Mouse (Mus musculus): Measurements from ENCODE around the gene Drc7. TPM values are rescaled to one million over a fixed set of nuclear protein-coding genes. Genes with fewer than 3 reads are reported as not detected.

Drc7 gene
- 2.8 and 3.1 TPM in 2 replicates for polyA plus RNA-seq (2011; ENCODE audit: insufficient read depth, insufficient read length, low replicate concordance, missing spikeins)

DNA sequence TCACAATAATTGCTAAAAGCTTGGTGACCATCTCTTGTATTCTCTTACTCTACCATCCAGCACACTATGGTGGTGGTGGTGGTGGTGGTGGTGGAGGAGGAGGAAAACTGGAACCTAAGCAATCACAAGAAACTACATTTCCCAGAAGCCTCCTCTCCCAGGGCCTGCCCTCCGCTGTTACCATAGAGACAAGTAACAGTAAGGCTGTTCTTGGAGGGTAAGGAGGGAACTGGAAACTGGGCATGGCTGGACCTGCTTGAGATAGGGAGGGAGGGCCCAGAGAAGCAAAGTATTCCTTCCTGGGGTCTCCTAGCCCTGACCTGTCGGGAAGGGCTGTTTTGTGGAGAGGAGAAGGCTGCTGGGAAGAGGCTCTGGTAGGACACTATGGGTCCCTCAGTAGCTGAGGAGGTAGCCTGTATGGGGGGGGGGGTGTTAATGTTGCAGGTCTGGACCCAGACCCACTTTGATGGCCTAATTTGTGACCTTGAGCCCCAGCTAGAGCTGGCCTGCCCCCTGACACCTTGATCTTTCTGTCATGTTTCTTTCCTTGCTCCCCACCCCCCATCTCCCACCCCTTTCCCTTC is at the start of gene Drc7:
TSS of gene Drc7 (plus strand) at position 177 of the 584 bp plus-strand sequence.
- TF ChIP-seq CTCF (IDR thresholded peaks at IDR 0.05; ENCODE audit: control insufficient read depth, insufficient read depth, low read length) (no peak), POLR2A (IDR thresholded peaks at IDR 0.05; ENCODE audit: borderline replicate concordance, control insufficient read depth, low read depth, low read length) (no peak)
- no peak within 1 kb of the TSS for H3K27ac ChIP-seq (ENCODE audit: control insufficient read depth, insufficient read depth, low read depth, low read length, poor library complexity)
- WGBS = 38% methylated on average over 2 of the region's 2 CpGs
- peaks cover 9% of the 10 kb centered on the region for H3K4me1 ChIP-seq (ENCODE audit: control insufficient read depth, insufficient read depth, low read length)
- H3K4me3 ChIP-seq (replicated peaks; ENCODE audit: control insufficient read depth, low read depth, low read length) = no peak within 1 kb of the TSS

DNA sequence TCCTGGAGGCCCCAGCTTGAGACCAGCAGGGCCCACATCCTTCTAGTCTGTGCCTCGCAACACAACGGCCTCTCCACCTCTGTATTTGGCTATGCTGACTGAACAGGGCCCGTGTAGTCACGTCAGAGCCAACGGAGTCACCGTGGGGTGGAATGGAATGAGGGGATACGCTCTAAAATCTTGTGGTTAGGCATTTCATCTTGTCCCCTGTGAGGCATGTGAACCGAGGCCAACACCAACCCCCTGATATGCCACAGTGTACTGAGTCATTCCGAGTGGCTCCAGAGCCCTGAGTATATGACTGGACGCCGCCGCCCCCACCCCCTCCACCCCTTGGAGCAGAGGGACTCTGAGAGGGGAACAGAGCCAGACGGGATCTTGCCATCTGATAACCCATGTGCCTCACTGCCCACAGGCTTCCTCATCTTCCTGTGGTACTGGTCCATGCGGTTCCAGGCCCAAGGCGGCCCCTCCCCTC is 42.4 kb upstream of the Drc7 start:
- peak overlapping the region; percentile 32; the same call in 1 of the 2 replicates for H3K27ac ChIP-seq (ENCODE audit: control insufficient read depth, insufficient read depth, low read depth, low read length, poor library complexity)
- 24% methylated on average over 15 of the region's 15 CpGs for WGBS
- H3K4me3 ChIP-seq (replicated peaks; ENCODE audit: control insufficient read depth, low read depth, low read length) = no peak overlapping the region
- peaks cover 7% of the 10 kb centered on the region; the same call in 1 of the 2 replicates for H3K4me1 ChIP-seq (ENCODE audit: control insufficient read depth, insufficient read depth, low read length)
- TF ChIP-seq POLR2A (IDR thresholded peaks at IDR 0.05; ENCODE audit: borderline replicate concordance, control insufficient read depth, low read depth, low read length) (no peak), CTCF (IDR thresholded peaks at IDR 0.05; ENCODE audit: control insufficient read depth, insufficient read depth, low read length) (no peak)

- 63% methylated on average over 4 of the region's 4 CpGs for WGBS
- TF ChIP-seq CTCF (IDR thresholded peaks at IDR 0.05; ENCODE audit: control insufficient read depth, insufficient read depth, low read length) (no peak), POLR2A (IDR thresholded peaks at IDR 0.05; ENCODE audit: borderline replicate concordance, control insufficient read depth, low read depth, low read length) (no peak)
- peaks cover 5% of the 10 kb centered on the region; the same call in 1 of the 2 replicates for H3K4me1 ChIP-seq (ENCODE audit: control insufficient read depth, insufficient read depth, low read length)
- H3K4me3 ChIP-seq (replicated peaks; ENCODE audit: control insufficient read depth, low read depth, low read length) = no peak overlapping the region
- H3K27ac ChIP-seq (ENCODE audit: control insufficient read depth, insufficient read depth, low read depth, low read length, poor library complexity) = no peak overlapping the region
Observed at GRCm38 (mm10) chr8:95015866-95016265, 39.0 kb upstream of the Drc7 start.

GRCm38 (mm10) chr8:95016684-95017083 is 38.2 kb upstream of the Drc7 start:
- Histone ChIP-seq H3K27ac (ENCODE audit: control insufficient read depth, insufficient read depth, low read depth, low read length, poor library complexity) (no peak overlapping the region), H3K4me3 (replicated peaks; ENCODE audit: control insufficient read depth, low read depth, low read length) (no peak overlapping the region), H3K4me1 (ENCODE audit: control insufficient read depth, insufficient read depth, low read length) (peaks cover 5% of the 10 kb centered on the region; the same call in 1 of the 2 replicates)
- TF ChIP-seq POLR2A (IDR thresholded peaks at IDR 0.05; ENCODE audit: borderline replicate concordance, control insufficient read depth, low read depth, low read length) (no peak), CTCF (IDR thresholded peaks at IDR 0.05; ENCODE audit: control insufficient read depth, insufficient read depth, low read length) (no peak)
- WGBS = 61% methylated on average over 4 of the region's 4 CpGs

DNA sequence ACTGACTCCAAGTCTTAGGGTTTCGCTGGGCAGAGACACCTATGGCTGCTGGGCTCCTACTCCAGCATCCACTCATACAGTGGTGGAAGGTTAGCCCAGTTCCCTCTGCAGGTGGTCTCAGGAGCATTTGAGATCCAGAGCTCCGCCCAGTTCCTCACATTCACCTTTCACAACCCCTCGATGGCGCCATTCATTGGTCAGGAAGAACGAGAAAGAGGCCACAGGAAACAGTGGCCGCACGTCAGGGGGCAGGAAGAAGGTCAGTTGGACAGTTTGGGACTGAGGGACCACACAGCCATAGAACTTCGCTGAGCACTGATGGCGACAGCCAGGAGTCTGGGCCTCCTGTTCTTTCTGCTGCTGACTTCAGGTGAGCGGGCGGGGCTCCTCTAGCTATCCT is 37.5 kb upstream of the Drc7 start, which contains the start of gene Adgrg3:
TSS of gene Adgrg3 (plus strand) at position 242 of the 400 bp plus-strand sequence.
- peaks cover 5% of the 10 kb centered on the region; the same call in 1 of the 2 replicates for H3K4me1 ChIP-seq (ENCODE audit: control insufficient read depth, insufficient read depth, low read length)
- H3K27ac ChIP-seq (ENCODE audit: control insufficient read depth, insufficient read depth, low read depth, low read length, poor library complexity) = peak within 1 kb of the TSS; percentile 68
- no peak for TF ChIP-seq CTCF (IDR thresholded peaks at IDR 0.05; ENCODE audit: control insufficient read depth, insufficient read depth, low read length)
- TF ChIP-seq POLR2A (IDR thresholded peaks at IDR 0.05; ENCODE audit: borderline replicate concordance, control insufficient read depth, low read depth, low read length) = peak; percentile 25; the same call in 1 of the 2 replicates
- WGBS = 26% methylated on average over 11 of the region's 11 CpGs
- peak within 1 kb of the TSS; percentile 70 for H3K4me3 ChIP-seq (replicated peaks; ENCODE audit: control insufficient read depth, low read depth, low read length)

DNA sequence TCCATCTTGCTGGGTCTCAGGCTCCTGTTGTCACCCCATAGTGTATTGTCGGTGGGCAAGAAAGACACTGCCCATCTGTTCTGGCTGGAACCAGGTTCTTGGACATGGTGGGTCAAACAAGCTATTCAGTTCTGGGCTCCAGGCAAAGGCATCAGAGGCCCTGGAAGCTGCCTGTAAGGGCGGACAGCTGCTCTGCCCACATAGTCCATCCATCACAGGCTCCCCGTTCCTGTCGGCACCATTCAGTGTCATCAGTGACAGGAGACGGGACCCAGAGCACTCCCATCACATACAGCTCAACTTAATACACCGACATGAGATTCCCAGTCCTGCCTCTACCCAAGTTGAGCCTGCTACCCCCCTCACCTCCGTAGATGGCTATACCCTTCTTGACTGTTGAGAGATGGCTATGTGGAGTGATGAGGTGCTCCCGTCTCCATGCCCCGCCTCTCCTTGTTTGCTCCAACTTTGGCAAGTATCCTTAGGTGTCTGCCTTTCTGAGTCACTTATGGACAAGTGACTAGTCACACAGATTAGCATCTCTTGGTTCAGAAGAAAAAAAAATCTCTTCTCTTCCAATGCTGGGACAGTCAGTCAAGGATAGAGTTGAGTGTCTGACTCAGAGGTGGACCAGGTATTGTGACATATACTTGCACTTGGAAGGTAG is 36.8 kb upstream of the Drc7 start:
- H3K27ac ChIP-seq (ENCODE audit: control insufficient read depth, insufficient read depth, low read depth, low read length, poor library complexity) = peak overlapping the region; percentile 68
- peak overlapping the region; percentile 70 for H3K4me3 ChIP-seq (replicated peaks; ENCODE audit: control insufficient read depth, low read depth, low read length)
- peaks cover 5% of the 10 kb centered on the region; the same call in 1 of the 2 replicates for H3K4me1 ChIP-seq (ENCODE audit: control insufficient read depth, insufficient read depth, low read length)
- WGBS = 48% methylated on average over 9 of the region's 9 CpGs
- TF ChIP-seq POLR2A (IDR thresholded peaks at IDR 0.05; ENCODE audit: borderline replicate concordance, control insufficient read depth, low read depth, low read length) (no peak), CTCF (IDR thresholded peaks at IDR 0.05; ENCODE audit: control insufficient read depth, insufficient read depth, low read length) (no peak)

GRCm38 (mm10) chr8:95020293-95020777 is 34.6 kb upstream of the Drc7 start:
- 3% methylated on average over 12 of the region's 12 CpGs for WGBS
- TF ChIP-seq CTCF (IDR thresholded peaks at IDR 0.05; ENCODE audit: control insufficient read depth, insufficient read depth, low read length) = no peak
- TF ChIP-seq POLR2A (IDR thresholded peaks at IDR 0.05; ENCODE audit: borderline replicate concordance, control insufficient read depth, low read depth, low read length) = 0 out of 2 replicates have a peak, but pooled peaks have one; percentile 42
- H3K4me3 ChIP-seq (replicated peaks; ENCODE audit: control insufficient read depth, low read depth, low read length) = peak overlapping the region; percentile 56
- peak overlapping the region; percentile 39 for H3K27ac ChIP-seq (ENCODE audit: control insufficient read depth, insufficient read depth, low read depth, low read length, poor library complexity)
- peaks cover 7% of the 10 kb centered on the region; the same call in 1 of the 2 replicates for H3K4me1 ChIP-seq (ENCODE audit: control insufficient read depth, insufficient read depth, low read length)

DNA sequence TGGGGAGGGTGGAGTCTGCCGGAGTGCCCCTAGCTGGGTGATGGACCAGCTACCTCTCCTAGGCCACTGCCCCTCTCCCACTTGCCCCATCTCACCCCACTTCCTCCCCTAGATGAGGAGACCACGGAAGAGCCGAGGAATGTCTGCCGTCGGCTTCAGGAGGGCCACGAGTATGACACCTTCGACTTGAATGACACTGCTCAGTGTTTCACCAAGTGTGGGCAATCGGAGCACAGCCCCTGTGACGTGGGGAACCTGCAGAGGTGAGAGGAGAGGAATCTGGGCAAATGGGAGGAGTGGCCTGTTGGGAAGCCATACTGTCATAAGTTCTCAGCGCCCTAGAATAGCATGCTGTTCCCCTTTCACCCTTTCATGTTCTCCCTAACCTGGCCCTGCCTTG is 34.1 kb upstream of the Drc7 start:
- peak overlapping the region; percentile 56 for H3K4me3 ChIP-seq (replicated peaks; ENCODE audit: control insufficient read depth, low read depth, low read length)
- H3K27ac ChIP-seq (ENCODE audit: control insufficient read depth, insufficient read depth, low read depth, low read length, poor library complexity) = peak overlapping the region; percentile 36
- H3K4me1 ChIP-seq (ENCODE audit: control insufficient read depth, insufficient read depth, low read length) = peaks cover 7% of the 10 kb centered on the region; the same call in 1 of the 2 replicates
- WGBS = 1% methylated on average over 10 of the region's 10 CpGs
- no peak for TF ChIP-seq POLR2A (IDR thresholded peaks at IDR 0.05; ENCODE audit: borderline replicate concordance, control insufficient read depth, low read depth, low read length)
- TF ChIP-seq CTCF (IDR thresholded peaks at IDR 0.05; ENCODE audit: control insufficient read depth, insufficient read depth, low read length) = no peak

Data from bone marrow, adult 2 months (tissue).